Mouse (Mus musculus) CH12.LX (cell line): Measurements from ENCODE around the gene Dcaf12. TPM values are rescaled to one million over a fixed set of nuclear protein-coding genes. Genes with fewer than 3 reads are reported as not detected.

Experiments used
- DNase-seq: peaks from one replicate; pipeline ENCODE4 v3.0.0-alpha.2; 2013; ENCODE audit errors: extremely low read depth
- H3K27ac ChIP-seq: 2 replicates; pipeline ENCODE4 v1.5.1; 2012; ENCODE audit warnings: low read depth, mild to moderate bottlenecking, control low read depth, moderate library complexity; ENCODE audit not compliant: insufficient read depth
- H3K27me3 ChIP-seq: replicated peaks from 2 replicates; pipeline ENCODE3; 2012; ENCODE audit warnings: inconsistent platforms
- H3K36me3 ChIP-seq, 2 experiments: replicated peaks in 1 of 2; 2 replicates each; pipeline versions ENCODE3 to v1.6.1; 2012; ENCODE audit warnings: inconsistent platforms in 1 of 2, low read length in 1 of 2, mild to moderate bottlenecking in 1 of 2, mixed read lengths in 1 of 2, moderate library complexity in 1 of 2; ENCODE audit not compliant: control insufficient read depth in 1 of 2, insufficient read depth in 1 of 2
- H3K4me1 ChIP-seq, 2 experiments: 2 replicates each; pipeline ENCODE4 v1.6.1; 2012; ENCODE audit warnings: inconsistent platforms in 1 of 2, moderate library complexity in 1 of 2; ENCODE audit not compliant: insufficient read depth in 2 of 2, control insufficient read depth in 1 of 2
- H3K4me2 ChIP-seq: 2 replicates; pipeline ENCODE4 v1.6.1; 2012; ENCODE audit warnings: low read depth, mild to moderate bottlenecking, control low read depth; ENCODE audit not compliant: poor library complexity, insufficient read depth, severe bottlenecking
- H3K4me3 ChIP-seq, 3 experiments: fragments of 150-350 bp in 1 of 3; sonication (generic) in 1 of 3; replicated peaks in 1 of 3; 2 replicates each; pipeline versions ENCODE3 to v1.5.1; 2011 to 2012; ENCODE audit warnings: low read depth in 2 of 3, low read length in 2 of 3, mild to moderate bottlenecking in 2 of 3, moderate library complexity in 2 of 3, control low read depth in 1 of 3, improper control_type of control experiment in 1 of 3, inconsistent platforms in 1 of 3, mixed read lengths in 1 of 3; ENCODE audit not compliant: poor library complexity in 1 of 3
- H3K79me2 ChIP-seq: replicated peaks from 2 replicates; pipeline ENCODE4 v1.6.1; 2012; ENCODE audit warnings: mild to moderate bottlenecking, moderate library complexity; ENCODE audit not compliant: control insufficient read depth, poor library complexity, insufficient read depth, severe bottlenecking; ENCODE audit errors: extremely low read depth
- H3K9ac ChIP-seq: 2 replicates; pipeline ENCODE4 v1.6.1; 2012; ENCODE audit warnings: low read depth, mild to moderate bottlenecking, control low read depth, moderate library complexity; ENCODE audit not compliant: insufficient read depth
- H3K9me3 ChIP-seq: replicated peaks from 2 replicates; pipeline ENCODE3; 2012; ENCODE audit warnings: low read length, inconsistent platforms, mixed read lengths
- BHLHE40 ChIP-seq: IDR thresholded peaks from 2 replicates; pipeline ENCODE4 v1.6.1; 2011; ENCODE audit warnings: mild to moderate bottlenecking, low read depth, low read length, improper control_type of control experiment
- CHD1 ChIP-seq: IDR thresholded peaks from 2 replicates; pipeline ENCODE4 v1.6.1; 2012; ENCODE audit warnings: low read depth, low read length, improper control_type of control experiment, inconsistent platforms
- CHD2 ChIP-seq: IDR thresholded peaks from 2 replicates; pipeline ENCODE4 v1.6.1; 2011; ENCODE audit warnings: low read length, improper control_type of control experiment
- CTCF ChIP-seq, 2 experiments: IDR thresholded peaks in 1 of 2; conservative IDR thresholded peaks in 1 of 2; 2 replicates each; pipeline ENCODE4 v1.5.1; 2011 to 2012; ENCODE audit warnings: low read depth in 2 of 2, low read length in 2 of 2, improper control_type of control experiment in 1 of 2, inconsistent platforms in 1 of 2, mild to moderate bottlenecking in 1 of 2, moderate library complexity in 1 of 2
- E2F4 ChIP-seq: IDR thresholded peaks from 2 replicates; pipeline ENCODE4 v1.6.1; 2011; ENCODE audit warnings: low read depth, low read length, improper control_type of control experiment; ENCODE audit not compliant: insufficient replicate concordance
- ELF1 ChIP-seq: IDR thresholded peaks from 2 replicates; pipeline ENCODE4 v1.6.1; 2014; ENCODE audit warnings: low read depth, mild to moderate bottlenecking, inconsistent platforms, low read length, improper control_type of control experiment
- EP300 ChIP-seq: IDR thresholded peaks from 2 replicates; pipeline ENCODE4 v1.6.1; 2011; ENCODE audit warnings: low read length, improper control_type of control experiment
- ETS1 ChIP-seq: conservative IDR thresholded peaks from 2 replicates; pipeline ENCODE4 v1.6.1; 2012; ENCODE audit warnings: low read depth, mild to moderate bottlenecking, inconsistent platforms, low read length, improper control_type of control experiment, moderate library complexity
- IRF4 ChIP-seq: IDR thresholded peaks from 2 replicates; pipeline ENCODE4 v1.6.1; 2014; ENCODE audit warnings: low read depth, mild to moderate bottlenecking, inconsistent platforms, low read length, improper control_type of control experiment
- JUN ChIP-seq: IDR thresholded peaks from 2 replicates; pipeline ENCODE4 v1.6.1; 2011; ENCODE audit warnings: low read depth, mild to moderate bottlenecking, low read length, improper control_type of control experiment, moderate library complexity; ENCODE audit not compliant: insufficient read depth
- JUND ChIP-seq: conservative IDR thresholded peaks from 2 replicates; pipeline ENCODE4 v1.6.1; 2011; ENCODE audit warnings: low read depth, low read length, improper control_type of control experiment
- KAT2A ChIP-seq: IDR thresholded peaks from 2 replicates; pipeline ENCODE4 v1.6.1; 2012; ENCODE audit warnings: low read length, improper control_type of control experiment, inconsistent platforms; ENCODE audit not compliant: insufficient replicate concordance
- MAZ ChIP-seq: IDR thresholded peaks from 2 replicates; pipeline ENCODE4 v1.6.1; 2012; ENCODE audit warnings: low read depth, mild to moderate bottlenecking, inconsistent platforms, low read length, improper control_type of control experiment, moderate library complexity
- MEF2A ChIP-seq: IDR thresholded peaks from 2 replicates; pipeline ENCODE4 v1.6.1; 2014; ENCODE audit warnings: low read depth, mild to moderate bottlenecking, inconsistent platforms, low read length, improper control_type of control experiment, borderline replicate concordance
- MXI1 ChIP-seq: IDR thresholded peaks from 2 replicates; pipeline ENCODE4 v1.6.1; 2011; ENCODE audit warnings: mild to moderate bottlenecking, low read depth, low read length, improper control_type of control experiment
- NRF1 ChIP-seq: IDR thresholded peaks from 2 replicates; pipeline ENCODE4 v1.6.1; 2014; ENCODE audit warnings: low read depth, mild to moderate bottlenecking, inconsistent platforms, low read length, improper control_type of control experiment, moderate library complexity
- PAX5 ChIP-seq: IDR thresholded peaks from 2 replicates; pipeline ENCODE4 v1.6.1; 2012; ENCODE audit warnings: low read length, inconsistent platforms, mixed read lengths
- POLR2A ChIP-seq: IDR thresholded peaks from 2 replicates; pipeline ENCODE4 v1.6.1; 2011; ENCODE audit warnings: low read depth, mild to moderate bottlenecking, improper control_type of control experiment, low read length
- POLR2AphosphoS2 ChIP-seq: IDR thresholded peaks from 2 replicates; pipeline ENCODE4 v1.6.1; 2011; ENCODE audit warnings: low read depth, low read length, improper control_type of control experiment
- RAD21 ChIP-seq: IDR thresholded peaks from 2 replicates; pipeline ENCODE4 v1.6.1; 2011; ENCODE audit warnings: low read depth, mild to moderate bottlenecking, low read length, improper control_type of control experiment, moderate library complexity
- SIN3A ChIP-seq: IDR thresholded peaks from 2 replicates; pipeline ENCODE4 v1.6.1; 2012; ENCODE audit warnings: low read length, improper control_type of control experiment, inconsistent platforms
- TBP ChIP-seq: conservative IDR thresholded peaks from 2 replicates; pipeline ENCODE4 v1.6.1; 2011; ENCODE audit warnings: low read depth, low read length, improper control_type of control experiment
- TCF12 ChIP-seq: IDR thresholded peaks from 2 replicates; pipeline ENCODE4 v1.6.1; 2014; ENCODE audit warnings: low read depth, mild to moderate bottlenecking, inconsistent platforms, low read length, improper control_type of control experiment
- UBTF ChIP-seq: IDR thresholded peaks from 2 replicates; pipeline ENCODE4 v1.6.1; 2012; ENCODE audit warnings: low read depth, mild to moderate bottlenecking, inconsistent platforms, low read length, improper control_type of control experiment, moderate library complexity
- USF1 ChIP-seq: IDR thresholded peaks from 2 replicates; pipeline ENCODE4 v1.6.1; 2014; ENCODE audit warnings: low read depth, mild to moderate bottlenecking, inconsistent platforms, low read length, improper control_type of control experiment
- USF2 ChIP-seq: conservative IDR thresholded peaks from 2 replicates; pipeline ENCODE4 v1.6.1; 2011; ENCODE audit warnings: low read depth, low read length, improper control_type of control experiment
- ZC3H11A ChIP-seq: IDR thresholded peaks from 2 replicates; pipeline ENCODE4 v1.6.1; 2012; ENCODE audit warnings: low read depth, mild to moderate bottlenecking, inconsistent platforms, low read length, improper control_type of control experiment
- ZKSCAN1 ChIP-seq: IDR thresholded peaks from 2 replicates; pipeline ENCODE4 v1.6.1; 2012; ENCODE audit warnings: low read depth, inconsistent platforms, low read length, improper control_type of control experiment, borderline replicate concordance
- ZMIZ1 ChIP-seq: IDR thresholded peaks from 2 replicates; pipeline ENCODE4 v1.6.1; 2012; ENCODE audit warnings: low read depth, mild to moderate bottlenecking, inconsistent platforms, low read length, improper control_type of control experiment
- dilution Hi-C: fragments of 300-500 bp; cut with MboI; formaldehyde crosslinking; loops from 2 replicates; pipeline ENCODE4 v1.14.3; 2020; ENCODE audit warnings: low sequenced_read_pairs; ENCODE audit not compliant: extremely low pct_unique_long_range_greater_than_20kb, extremely low pct_ligation_motif_present
- in situ Hi-C: fragments of 300-500 bp; cut with MboI; formaldehyde crosslinking; loops from 3 replicates; pipeline ENCODE4 v1.14.3; 2019; ENCODE audit warnings: low sequenced_read_pairs, low pct_ligation_motif_present, low pct_unique_long_range_greater_than_20kb, mixed read lengths
- polyA plus RNA-seq: library from polyadenylated mRNA; unstranded; fragments of >175 nt; gene quantifications from 2 replicates; pipeline ENCODE4 v1.2.1, GENCODE M21; 2012; ENCODE audit warnings: low read depth; ENCODE audit not compliant: insufficient read length
- total RNA-seq, 2 experiments: library from RNA; depleted of rRNA; stranded (reverse); fragments of 300-350 nt in 1 of 2; fragments of >200 nt in 1 of 2; gene quantifications; 2 replicates each; pipeline ENCODE4 v1.2.3; 2012 to 2014

Dcaf12 gene
- total and polyA plus RNA-seq, 3 experiments: 31.3 to 42.0 (median 33.7) TPM

DNA sequence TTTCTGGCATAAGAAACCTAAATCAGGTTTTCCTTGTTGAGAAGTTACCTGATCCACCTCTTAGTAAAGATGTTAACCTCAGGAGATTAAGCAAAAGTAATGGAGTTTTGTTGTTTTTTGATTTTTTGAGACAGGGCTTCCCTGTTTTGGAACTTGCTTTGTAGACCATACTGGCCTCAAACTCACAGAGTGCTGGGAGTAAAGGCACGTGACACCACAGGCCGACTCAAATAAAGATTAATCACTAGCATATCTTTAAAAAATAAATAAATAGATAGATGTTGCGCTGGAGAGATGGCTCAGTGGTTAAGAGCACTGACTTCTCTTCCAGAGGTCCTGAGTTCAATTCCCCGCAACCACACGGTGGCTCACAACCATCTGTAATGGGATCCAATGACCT lies 38.8 kb downstream of the Dcaf12 start:
- Histone ChIP-seq H3K4me2 (peak overlapping the region; percentile 79; the same call in 1 of the 2 replicates), H3K4me1 (peaks cover 0 to 30% of the 10 kb centered on the region in 2 experiments; a peak in 2 of 4 replicates), H3K36me3 (peaks cover 2 to 12% of the 10 kb centered on the region in 2 experiments), H3K27me3 (no peaks in the 10 kb centered on the region), H3K27ac (no peak overlapping the region), H3K9ac (peak overlapping the region; percentile 46), H3K79me2 (peaks cover 37% of the 10 kb centered on the region), H3K4me3 (peak overlapping the region in 1 of 3 experiments; percentile 91), H3K9me3 (no peaks in the 10 kb centered on the region)
- no peak for DNase-seq
- dilution Hi-C loops (no loop called here), in situ Hi-C loops (no loop called here)
- TF ChIP-seq ZC3H11A: no peak
- TF ChIP-seq JUN: no peak
- no peak for TF ChIP-seq ELF1
- TF ChIP-seq SIN3A: no peak
- TF ChIP-seq USF2: no peak
- TF ChIP-seq KAT2A: no peak
- no peak for TF ChIP-seq ZKSCAN1
- TF ChIP-seq CHD1: 0 out of 2 replicates have a peak, but pooled peaks have one; percentile 50

GRCm38 (mm10) chr4:41274980-41275850 lies 39.5 kb downstream of the Dcaf12 start, which contains the start of gene Ubap2:
Gene Ubap2, minus strand, starts transcription at chr4:41275144.
- Histone ChIP-seq H3K4me3 (peak within 1 kb of the TSS; percentile 63 to 91 (median 75)), H3K36me3 (peaks cover 7 to 19% of the 10 kb centered on the region in 2 experiments), H3K4me2 (peak within 1 kb of the TSS; percentile 97), H3K27ac (peak within 1 kb of the TSS; percentile 70), H3K27me3 (no peaks in the 10 kb centered on the region), H3K9ac (peak within 1 kb of the TSS; percentile 55), H3K9me3 (no peaks in the 10 kb centered on the region), H3K4me1 (peaks cover 0 to 35% of the 10 kb centered on the region in 2 experiments; a peak in 2 of 4 replicates), H3K79me2 (peaks cover 44% of the 10 kb centered on the region)
- peak; percentile 99 for DNase-seq
- in situ Hi-C loops: no loop called here
- dilution Hi-C loops: no loop called here
- peak; percentile 97 for TF ChIP-seq USF2
- TF ChIP-seq JUN: no peak
- TF ChIP-seq ETS1: peak; percentile 52
- TF ChIP-seq CTCF (conservative IDR thresholded peaks at IDR 0.05 in 1 of 2, IDR thresholded peaks at IDR 0.05 in 1 of 2; ENCODE audit: low read depth in 2 of 2, low read length in 2 of 2): no peak
- TF ChIP-seq MEF2A: 0 out of 2 replicates have a peak, but pooled peaks have one; percentile 36
- TF ChIP-seq USF1: peak; percentile 88
- peak; percentile 97 for TF ChIP-seq E2F4
- peak; percentile 9; the same call in 1 of the 2 replicates for TF ChIP-seq IRF4
- TF ChIP-seq NRF1: peak; percentile 75
- TF ChIP-seq KAT2A: peak; percentile 71; the same call in 1 of the 2 replicates
- peak; percentile 74; the same call in 1 of the 2 replicates for TF ChIP-seq TBP
- TF ChIP-seq MXI1: peak; percentile 89
- TF ChIP-seq JUND: no peak
- peak; percentile 76; the same call in 1 of the 2 replicates for TF ChIP-seq TCF12
- no peak for TF ChIP-seq ZMIZ1
- peak; percentile 52; the same call in 1 of the 2 replicates for TF ChIP-seq ELF1
- TF ChIP-seq EP300: no peak
- TF ChIP-seq POLR2AphosphoS2: peak; percentile 39; the same call in 1 of the 2 replicates
- no peak for TF ChIP-seq MAZ
- peak; percentile 88 for TF ChIP-seq BHLHE40
- TF ChIP-seq ZC3H11A: no peak
- peak; percentile 91 for TF ChIP-seq POLR2A
- no peak for TF ChIP-seq PAX5
- 0 out of 2 replicates have a peak, but pooled peaks have one; percentile 38 for TF ChIP-seq CHD2
- no peak for TF ChIP-seq UBTF
- TF ChIP-seq RAD21: no peak
- no peak for TF ChIP-seq CHD1
